Mouse (Mus musculus) lung, postnatal 4 days (tissue): ENCODE results near the gene Epn1.
"Not testable (repeated sequence)": the region's sequence is repeated elsewhere in the genome, so short reads cannot be mapped to it uniquely, and the experiment has no call there.

ENCODE experiments used
- DNase-seq, 2 experiments: peaks; one replicate each; pipeline ENCODE4 v3.0.0; 2021

Epn1 gene

DNA sequence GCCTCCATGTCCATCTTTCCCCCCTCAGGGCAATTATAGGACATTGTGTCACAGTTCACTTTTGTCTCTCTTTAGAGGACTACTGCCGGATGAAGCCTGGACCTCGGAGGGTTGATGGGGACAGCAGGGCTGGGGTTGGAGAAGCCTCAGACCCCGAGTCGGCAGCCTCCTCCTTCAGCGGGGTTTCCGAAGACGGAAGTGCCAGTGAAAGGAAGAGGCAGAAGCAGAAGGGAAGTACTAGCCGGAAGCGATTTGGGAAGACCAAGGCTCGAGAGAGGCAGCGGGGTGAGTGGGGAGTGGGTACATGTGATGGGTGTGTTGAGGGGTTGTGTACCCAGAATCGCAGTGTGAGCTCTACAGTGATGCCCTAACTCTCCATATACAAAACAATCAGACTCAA, 20.6 kb upstream of the Epn1 start:
- no peak for DNase-seq

DNA sequence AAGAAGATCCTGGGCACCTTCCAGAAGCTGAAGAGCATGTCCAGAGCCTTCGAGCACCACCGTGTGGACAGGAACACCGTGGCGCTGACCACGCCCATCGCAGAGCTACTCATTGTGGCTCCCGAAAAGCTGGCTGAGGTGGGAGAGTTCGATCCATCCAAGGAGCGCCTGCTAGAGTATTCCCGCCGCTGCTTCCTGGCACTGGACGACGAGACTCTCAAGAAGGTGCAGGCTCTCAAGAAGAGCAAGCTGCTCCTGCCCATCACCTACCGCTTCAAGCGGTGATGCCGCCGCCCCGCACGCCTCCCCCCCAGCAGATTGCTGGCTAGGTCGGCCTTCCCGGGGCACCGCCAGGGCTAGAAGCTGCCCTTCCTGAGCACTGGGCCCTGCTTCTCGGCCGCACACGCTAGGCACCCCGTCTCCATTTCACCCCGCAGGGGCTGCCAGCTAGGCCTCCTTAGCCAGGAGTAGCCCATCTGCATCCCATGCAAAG, 19.8 kb upstream of the Epn1 start:
- DNase-seq, result peak; percentile 85 to 87

DNA sequence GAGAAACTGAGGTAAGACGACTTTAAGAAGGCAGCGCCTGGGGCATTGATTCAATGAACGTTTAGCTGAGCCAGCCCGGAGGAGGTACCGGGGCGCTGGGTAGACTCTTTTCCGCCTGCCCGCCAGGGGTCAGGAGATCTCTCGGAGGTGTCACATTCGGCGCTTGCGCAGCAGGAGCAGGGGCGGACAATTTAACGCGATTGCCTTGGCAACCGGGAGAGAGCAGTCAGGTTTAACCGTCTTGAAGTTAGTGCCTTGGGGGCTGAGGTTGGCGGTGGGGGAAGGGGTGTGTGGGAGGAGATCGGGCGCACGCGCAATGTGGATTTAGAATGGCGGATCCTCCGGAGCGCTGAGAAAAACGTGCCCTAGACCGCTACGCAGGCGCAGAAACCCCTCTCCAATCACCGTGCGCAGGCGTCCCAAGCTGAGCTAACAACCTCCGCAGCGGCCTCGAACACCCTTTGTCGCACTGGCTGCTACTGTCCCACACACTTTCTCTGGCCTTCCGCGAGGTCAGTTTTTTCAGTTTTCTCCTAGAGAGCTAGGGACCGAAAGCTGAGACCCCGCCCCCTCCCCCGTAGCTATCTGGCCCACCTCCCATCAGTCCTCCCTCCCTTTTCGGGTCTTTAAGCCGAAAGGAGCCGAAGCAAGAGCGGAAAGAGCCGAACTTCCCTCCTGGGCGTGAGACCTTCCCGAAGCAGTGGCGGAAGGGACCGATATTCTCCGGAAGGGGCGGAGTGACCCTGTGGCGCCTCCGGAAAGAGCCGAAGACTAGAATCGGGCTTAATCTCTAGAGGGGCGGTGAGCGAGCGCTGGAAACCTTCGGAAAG, 18.9 kb upstream of the Epn1 start:
- DNase-seq, result peak; percentile 97 to 99

DNA sequence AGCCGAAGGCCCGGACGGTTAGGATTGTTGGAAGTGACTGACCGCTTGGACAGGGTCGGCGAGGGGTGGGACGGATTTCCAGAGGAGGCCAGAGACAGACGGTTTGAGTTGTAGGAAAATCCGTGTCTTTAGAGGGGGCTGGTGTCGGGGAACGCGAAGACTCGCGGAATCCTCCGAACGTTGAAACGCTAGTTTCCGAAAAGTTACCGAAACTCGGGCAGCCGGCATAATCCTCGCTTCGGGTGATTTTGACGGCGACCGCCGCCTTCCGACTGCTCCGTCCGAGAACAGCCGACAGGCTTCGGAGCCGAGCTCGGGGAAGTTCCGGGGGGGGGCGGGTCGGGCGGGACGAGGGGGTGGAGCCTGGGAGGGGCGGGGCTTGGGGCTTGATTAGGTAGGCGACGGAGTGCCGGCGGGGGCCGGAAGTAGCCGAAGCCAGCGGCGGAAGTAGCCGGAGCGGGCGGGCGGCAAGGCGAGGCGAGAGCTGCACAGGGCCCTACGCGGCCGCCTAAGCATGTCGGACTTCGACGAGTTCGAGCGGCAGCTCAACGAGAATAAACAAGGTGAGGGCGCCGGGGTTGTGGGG, 18.2 kb upstream of the Epn1 start, which contains the start of gene U2af2:
TSS of gene U2af2 (plus strand) at position 370 of the 586 bp plus-strand sequence.
- peak; percentile 96 to 97 for DNase-seq

DNA sequence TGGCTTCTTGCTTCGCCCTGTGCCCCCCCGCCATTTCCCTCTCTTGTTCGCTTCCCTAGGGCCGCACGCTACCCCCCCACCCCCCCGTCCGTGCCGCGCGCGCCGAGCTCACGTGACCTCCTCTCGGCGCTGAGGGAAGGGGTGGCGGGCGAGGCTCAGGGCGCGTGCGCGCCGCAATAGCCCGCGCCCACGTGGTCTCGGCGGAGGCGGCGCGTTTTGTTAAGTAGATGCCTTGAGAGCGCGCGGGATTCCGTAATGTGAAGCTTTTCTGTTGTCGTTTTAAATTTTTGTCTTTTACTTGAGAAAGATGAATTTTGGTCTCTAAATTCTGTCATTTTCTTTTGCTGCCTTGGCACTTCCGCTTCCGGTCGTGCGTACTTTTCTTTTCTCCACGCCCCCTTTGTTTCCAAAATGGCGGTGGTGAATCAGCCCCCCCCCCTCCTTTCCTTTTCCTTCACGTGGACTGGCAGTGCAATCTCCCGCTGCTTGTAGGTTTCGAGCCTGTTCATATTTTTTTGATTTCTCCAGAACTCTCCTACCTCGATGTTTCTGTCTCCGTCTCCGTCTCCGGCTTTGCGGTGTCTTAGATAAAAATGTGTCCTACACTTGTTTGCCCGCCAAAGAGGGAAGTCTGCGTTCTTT, 17.6 kb upstream of the Epn1 start:
- DNase-seq, result peak in 1 of 2 experiments; percentile 75

- DNase-seq, result no peak
Observed at GRCm38 (mm10) chr7:5064886-5065285, 15.1 kb upstream of the Epn1 start.

- DNase-seq, result no peak
Observed at GRCm38 (mm10) chr7:5073586-5073985, 6.4 kb upstream of the Epn1 start.

GRCm38 (mm10) chr7:5074984-5075383, 5.1 kb upstream of the Epn1 start:
- DNase-seq, result no peak

GRCm38 (mm10) chr7:5076931-5077330, 3.1 kb upstream of the Epn1 start:
- DNase-seq, result no peak

GRCm38 (mm10) chr7:5079365-5080009, 548 bp upstream of the Epn1 start:
- DNase-seq, result not testable (repeated sequence)

GRCm38 (mm10) chr7:5080815-5081214, 780 bp downstream of the Epn1 start:
- DNase-seq, result no peak

- DNase-seq, result no peak
Observed at GRCm38 (mm10) chr7:5081241-5081640, 1.2 kb downstream of the Epn1 start.

DNA sequence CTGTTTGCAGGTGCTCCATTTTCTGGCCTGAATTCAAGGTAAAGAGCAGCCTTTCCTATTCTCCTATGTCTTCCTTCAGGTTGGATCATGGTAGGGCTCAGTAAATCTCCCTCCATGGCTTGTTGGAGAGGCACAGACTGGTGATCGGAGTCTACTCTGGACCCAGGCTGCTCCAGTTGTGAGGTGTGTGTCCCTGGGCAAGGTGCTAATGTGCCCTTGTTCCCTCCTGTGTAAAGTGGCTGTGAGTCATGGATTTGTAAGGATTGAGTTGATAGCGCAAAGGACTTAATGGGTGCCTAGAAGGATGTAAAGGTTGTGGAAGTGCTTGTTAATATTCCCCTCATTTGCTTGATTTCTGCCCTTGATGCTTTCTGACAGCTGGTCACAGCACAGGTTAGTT, 1.9 kb downstream of the Epn1 start:
- no peak for DNase-seq

DNA sequence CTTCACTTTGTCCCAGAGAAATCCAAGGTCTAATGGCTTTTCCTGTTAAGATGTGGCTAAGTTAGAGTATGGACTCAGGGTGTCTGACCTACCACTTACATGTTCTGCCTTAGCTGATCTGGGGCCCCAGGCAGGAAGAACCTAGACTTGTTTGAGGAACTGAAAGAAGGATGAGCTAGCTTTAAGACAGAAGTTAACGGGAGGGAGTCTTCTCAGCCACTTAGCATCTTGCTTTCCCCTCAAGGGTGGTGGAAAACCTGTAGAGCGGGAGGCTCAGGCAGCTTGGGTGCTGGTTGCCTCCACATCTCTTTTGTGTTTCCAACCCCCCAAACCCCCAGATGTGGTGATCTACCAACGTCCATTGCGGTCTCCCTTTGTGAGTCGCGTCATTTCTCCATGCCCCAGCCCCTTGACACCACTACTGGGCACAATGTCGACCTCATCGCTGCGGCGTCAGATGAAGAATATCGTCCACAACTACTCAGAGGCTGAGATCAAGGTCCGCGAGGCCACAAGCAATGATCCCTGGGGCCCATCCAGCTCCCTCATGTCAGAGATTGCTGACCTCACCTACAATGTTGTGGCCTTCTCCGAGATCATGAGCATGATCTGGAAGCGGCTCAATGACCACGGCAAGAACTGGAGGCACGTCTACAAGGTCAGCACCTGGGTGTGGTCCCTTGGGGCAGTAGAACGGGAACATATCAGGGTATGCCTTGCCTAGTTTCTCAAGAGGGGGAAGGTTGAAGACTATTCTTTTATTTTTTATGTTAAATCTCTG, 3.5 kb downstream of the Epn1 start:
- DNase-seq, result peak in 1 of 2 experiments; percentile 28

DNA sequence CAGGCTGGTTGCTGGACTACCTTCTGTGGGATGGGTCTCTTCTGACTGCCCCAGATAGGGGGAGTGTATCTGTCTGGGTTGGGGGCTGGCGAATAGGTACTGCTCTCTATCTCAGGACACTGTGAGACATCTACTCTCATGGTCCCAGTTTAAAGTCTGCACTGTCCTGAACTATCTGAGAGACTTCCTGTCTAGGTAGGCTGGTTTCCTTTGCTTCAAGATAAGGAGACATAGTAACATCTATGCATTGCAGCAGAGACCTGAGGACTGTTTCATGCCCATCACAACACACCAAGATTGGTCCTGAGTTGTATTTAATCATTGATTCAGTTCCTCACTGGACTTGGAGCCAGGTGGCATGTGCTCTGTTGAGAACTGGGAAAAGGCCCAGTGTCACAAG, 5.5 kb downstream of the Epn1 start:
- no peak for DNase-seq

DNA sequence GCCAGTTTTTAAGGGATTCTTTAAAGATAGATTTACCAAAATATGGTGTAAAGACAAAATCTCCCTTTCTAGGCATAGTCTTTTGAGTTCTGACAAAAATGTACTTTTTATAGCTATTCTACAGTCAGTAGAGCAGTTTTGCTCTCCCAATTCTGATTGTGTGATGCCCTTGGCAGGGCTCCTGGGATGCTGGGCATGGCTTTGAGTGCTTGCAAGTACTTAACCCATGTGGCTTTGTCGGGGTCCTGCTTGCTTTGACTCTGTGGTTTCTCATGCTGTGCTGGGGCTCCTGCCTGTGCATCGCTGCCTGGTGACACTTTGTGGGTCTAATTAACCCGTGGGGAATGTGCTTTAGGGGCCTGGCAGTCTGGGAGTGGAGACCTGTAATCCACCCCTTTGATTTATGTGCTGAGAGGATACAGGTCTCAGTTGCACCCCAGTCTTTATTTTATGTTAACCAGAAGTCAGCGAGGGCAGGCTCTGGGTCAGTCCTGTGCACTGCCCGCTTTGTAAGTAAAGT, 6.9 kb downstream of the Epn1 start:
- no peak for DNase-seq

GRCm38 (mm10) chr7:5087886-5088285, 7.9 kb downstream of the Epn1 start:
- DNase-seq, result no peak

DNA sequence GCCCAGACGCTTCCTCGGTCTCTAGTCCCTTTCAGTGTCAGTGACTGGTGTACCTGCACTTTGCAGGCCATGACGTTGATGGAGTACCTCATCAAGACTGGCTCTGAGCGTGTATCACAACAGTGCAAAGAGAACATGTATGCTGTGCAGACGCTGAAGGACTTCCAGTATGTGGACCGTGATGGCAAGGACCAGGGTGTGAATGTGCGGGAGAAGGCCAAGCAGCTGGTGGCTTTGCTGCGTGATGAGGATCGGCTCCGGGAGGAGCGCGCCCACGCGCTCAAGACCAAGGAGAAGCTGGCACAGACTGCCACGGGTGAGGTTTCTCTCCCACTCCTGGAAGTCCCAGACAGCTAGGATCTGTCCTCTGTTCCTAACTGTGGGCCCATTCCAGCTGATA, 9.8 kb downstream of the Epn1 start:
- no peak for DNase-seq

DNA sequence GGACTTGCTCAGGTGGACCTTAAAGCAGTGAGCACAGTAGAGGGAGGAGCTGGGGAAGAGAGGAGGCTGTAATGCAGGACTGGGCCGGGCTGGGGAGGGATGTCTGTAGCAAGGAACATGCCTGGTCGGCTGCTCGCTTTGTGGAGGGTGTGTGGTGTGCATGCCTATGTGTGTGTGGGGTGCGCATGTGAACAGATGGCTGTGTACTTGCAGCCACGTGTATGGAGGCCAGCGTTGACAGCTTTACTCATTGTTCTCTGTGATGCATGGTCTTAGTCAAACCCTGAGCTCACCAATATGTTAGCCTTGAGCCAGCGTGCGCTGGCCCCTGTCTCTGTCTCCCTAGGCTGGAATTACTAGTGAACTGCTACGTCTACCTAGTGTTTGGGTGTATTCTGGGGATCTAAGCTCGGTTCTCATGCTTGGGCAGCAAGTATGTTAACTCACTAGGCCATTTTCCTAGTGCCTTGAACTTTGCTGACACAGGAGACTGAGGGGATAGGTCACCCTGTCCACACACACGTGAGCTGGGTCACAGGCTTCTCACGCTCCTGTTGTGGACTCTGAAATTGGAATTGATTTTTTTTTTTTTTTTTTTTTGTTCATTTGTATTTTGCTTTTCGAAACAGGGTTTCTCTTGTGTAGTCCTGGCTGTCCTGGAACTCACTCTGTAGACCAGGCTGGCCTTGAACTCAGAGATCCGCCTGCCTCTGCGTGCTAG, 11.1 kb downstream of the Epn1 start:
- DNase-seq, result no peak

DNA sequence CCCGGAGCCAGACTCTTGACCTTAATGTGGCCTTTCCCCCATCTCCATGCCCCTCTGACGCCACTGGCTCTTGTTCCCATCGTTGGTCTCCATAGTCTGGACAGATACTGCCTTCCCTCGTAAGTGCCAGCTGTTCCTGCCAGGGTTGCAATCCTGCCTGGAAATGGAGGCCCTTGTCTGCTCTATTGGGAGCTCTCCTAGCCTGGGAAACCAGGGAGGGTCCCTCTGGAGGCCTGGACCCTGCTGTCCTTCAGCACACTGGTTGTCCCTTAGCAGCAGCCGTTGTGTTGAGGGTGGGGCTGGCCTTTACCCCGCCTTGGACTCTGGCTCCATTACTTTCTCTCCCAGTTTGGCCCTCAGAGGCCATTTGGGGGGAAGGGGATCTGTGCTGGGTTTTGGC, 12.3 kb downstream of the Epn1 start:
- DNase-seq, result no peak

GRCm38 (mm10) chr7:5092831-5093510, 12.9 kb downstream of the Epn1 start:
- no peak for DNase-seq
